Mouse (Mus musculus) large intestine, adult 2 months (tissue): ENCODE measurements around the gene Podxl. TPM values are rescaled to one million over a fixed set of nuclear protein-coding genes. Genes with fewer than 3 reads are reported as not detected.

Experiments used
- DNase-seq: peaks from one replicate; pipeline ENCODE4 v3.0.0-alpha.2; 2012; ENCODE audit warnings: low read depth, low spot score
- WGBS: fragments of 180-500 bp; shearing (Covaris S2); methylation state at CpG from one replicate; pipeline ENCODE4 v1.1.7; 2018; 5-methylcytosine and 5-hydroxymethylcytosine counted together
- polyA plus RNA-seq: library from polyadenylated mRNA; depleted of rRNA; stranded (reverse); fragments of >200 nt; gene quantifications from 2 replicates; pipeline ENCODE4 v1.2.3, GENCODE M21; 2012

The Podxl gene
- polyA plus RNA-seq, 1 experiment: 8.8 TPM

- WGBS: 44% methylated on average over 5 of the region's 5 CpGs
Observed at GRCm38 (mm10) chr6:31526929-31527328, 36.9 kb downstream of the Podxl start.

GRCm38 (mm10) chr6:31525231-31525900, 38.4 kb downstream of the Podxl start:
- no peak for DNase-seq

More at GRCm38 (mm10) chr6:31526929-31527328, 36.9 kb downstream of the Podxl start:
- no peak for DNase-seq

GRCm38 (mm10) chr6:31524647-31525046, 39.1 kb downstream of the Podxl start:
- 88% methylated on average over 8 of the region's 8 CpGs for WGBS
- no peak for DNase-seq

More at GRCm38 (mm10) chr6:31525231-31525900, 38.4 kb downstream of the Podxl start:
- 64% methylated on average over 6 of the region's 6 CpGs for WGBS

DNA sequence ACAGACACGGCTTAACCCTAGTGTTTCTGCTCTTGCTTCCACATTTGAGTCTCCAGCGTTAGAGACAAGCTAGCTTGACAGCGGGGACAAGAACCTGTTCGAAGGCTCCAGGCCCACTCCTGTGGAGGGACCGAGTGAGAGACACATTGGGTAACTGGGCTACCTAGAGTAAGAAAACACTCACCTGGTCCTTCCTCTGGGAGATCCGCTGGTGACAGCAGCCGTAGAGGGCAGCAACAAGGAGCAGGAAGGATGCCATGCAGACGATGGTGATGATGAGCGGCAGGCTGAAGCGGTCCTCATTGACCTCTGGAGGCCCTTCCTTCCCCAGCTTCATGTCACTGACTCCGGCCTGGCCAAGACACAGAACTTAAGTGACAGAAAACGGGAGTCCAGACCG, 39.7 kb downstream of the Podxl start:
- 86% methylated on average over 13 of the region's 13 CpGs for WGBS
- DNase-seq: no peak

DNA sequence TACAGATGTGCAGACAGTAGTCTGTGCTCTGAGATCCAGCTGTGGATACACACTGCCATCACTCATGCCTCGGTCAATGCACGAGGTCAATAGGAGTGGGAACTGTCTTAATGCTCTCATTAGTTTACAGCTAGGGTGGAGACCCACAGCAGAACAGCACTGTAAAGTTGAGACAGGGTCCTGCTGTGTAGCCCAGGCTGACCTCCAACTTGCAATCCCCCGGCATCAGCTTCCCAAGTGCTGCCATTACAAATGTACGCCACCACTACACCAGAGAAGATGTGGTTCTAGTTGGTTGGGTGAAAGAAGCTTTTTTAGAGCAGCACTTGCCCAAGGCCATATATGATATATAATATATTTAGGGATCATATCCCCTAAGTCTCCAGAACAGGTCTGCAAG, 40.1 kb downstream of the Podxl start:
- 85% methylated on average over 4 of the region's 4 CpGs for WGBS
- no peak for DNase-seq

DNA sequence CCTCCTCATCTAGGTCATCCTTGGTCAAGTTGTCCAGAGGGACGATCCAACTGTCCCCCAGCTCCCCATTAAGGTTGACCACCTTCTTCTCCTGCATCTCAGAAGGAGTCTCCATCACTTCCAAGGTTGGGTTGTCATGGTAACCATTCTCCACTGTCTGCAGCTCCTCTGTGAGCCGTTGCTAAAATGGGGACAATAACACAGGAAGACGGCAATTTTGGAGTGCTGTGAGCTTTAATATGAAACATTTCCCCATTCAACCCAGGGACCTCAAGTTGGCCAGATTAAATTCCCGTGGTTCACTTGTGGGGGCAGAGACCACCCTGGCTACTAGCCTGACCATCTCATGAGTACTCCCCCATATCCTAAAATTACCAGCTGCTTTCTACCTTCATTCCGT, 40.7 kb downstream of the Podxl start:
- 68% methylated on average over 5 of the region's 5 CpGs for WGBS
- DNase-seq: no peak

GRCm38 (mm10) chr6:31522478-31522877, 41.3 kb downstream of the Podxl start:
- WGBS: 43% methylated on average over 4 of the region's 4 CpGs
- DNase-seq: no peak

DNA sequence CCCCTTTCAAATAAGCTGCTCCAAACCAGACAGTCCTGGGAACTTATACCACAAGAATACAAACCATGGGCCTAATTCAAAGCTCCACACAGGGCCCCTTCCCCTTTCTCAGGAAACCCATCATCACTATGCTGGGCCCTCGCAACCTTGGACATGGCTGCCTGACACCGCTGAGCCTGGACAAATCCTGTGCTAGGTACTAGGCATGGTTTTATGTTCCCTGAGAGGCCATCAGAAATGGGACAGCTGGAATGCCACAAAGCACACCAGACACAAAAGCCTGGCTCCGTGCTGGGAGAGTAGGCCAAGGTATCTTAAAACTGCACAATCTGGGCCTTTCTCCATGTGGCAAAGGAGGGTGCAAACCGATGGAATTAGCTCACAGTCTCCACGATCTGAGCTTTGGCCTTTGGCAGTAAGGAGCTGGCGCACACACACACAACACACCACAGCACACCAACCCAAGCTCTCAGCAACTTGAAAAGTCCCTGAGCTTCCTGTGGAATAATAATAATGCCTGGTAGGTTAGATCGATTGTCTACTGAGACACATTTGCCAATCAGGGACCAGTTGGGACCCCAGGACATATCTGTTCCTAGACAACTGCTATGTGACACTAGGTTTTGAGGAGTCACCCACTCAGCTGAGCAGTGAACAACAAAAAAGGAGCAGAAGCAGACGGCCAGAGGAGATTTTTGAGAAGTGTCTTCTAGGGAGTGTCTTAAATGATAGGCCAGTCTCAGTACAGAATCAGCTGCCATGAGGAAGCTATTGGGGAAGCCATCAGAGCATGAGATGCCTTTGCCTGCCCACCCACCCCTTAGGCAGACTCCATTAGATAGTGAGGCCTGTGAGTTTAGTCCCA, 42.1 kb downstream of the Podxl start:
- DNase-seq: no peak
- 71% methylated on average over 8 of the region's 8 CpGs for WGBS

DNA sequence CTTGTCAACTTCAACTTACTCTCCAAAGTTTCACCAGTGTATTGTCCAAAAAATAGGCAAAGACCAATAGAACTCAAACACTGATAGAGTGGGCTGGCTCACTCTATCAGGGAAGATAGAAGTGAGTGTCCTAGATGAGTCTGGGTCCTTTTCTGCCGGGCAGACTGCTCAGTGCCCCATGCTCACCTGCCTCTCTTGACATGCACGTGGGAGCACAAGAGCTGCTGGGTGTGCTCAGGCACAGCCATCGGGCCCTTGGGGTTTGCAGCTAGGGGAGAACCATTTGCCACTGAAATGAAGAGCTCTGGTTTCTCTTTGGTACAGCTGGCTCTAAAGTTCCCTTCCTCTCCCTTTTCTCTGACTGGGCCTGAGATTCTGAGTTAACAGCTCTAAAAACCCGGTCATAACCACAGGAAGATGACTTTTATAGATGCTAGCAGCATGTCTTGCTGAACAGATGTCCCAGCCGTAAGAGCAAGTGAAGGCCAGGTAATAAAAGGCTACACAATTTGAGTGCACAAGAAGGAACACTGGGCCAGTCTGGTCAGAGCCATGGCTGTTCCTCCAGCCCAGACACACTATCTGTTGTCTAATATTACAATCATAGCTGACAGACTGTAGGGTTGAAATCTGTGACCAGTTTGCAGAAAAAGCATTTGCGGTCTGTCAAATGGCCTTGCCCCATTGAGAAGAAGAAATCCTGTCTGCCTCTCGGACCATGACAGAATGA, 43.1 kb downstream of the Podxl start:
- no peak for DNase-seq
- WGBS: 62% methylated on average over 7 of the region's 7 CpGs

DNA sequence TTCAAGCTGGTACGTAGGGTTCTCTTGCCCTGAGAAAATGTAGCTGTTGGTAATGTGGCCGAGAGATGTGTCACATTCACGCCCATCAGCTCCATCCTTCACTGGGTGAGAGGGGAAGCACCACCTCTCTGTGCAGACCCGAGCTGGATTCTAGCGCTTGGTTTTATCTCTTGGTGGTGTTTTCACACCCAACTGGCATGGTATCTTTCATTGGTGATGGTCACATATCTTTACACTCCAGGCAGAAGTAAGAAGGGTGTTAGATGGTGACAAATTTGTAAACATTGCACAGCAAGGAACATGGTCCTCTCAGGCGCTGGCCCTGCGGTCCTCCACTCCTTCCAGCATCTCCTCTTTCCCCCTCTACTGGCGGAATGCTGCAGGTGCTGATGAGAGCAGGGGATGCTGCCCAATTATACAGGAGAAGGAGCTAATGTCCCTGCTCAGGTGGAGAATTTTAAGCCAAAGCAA, 44.7 kb downstream of the Podxl start:
- 78% methylated on average over 8 of the region's 8 CpGs for WGBS
- no peak for DNase-seq

DNA sequence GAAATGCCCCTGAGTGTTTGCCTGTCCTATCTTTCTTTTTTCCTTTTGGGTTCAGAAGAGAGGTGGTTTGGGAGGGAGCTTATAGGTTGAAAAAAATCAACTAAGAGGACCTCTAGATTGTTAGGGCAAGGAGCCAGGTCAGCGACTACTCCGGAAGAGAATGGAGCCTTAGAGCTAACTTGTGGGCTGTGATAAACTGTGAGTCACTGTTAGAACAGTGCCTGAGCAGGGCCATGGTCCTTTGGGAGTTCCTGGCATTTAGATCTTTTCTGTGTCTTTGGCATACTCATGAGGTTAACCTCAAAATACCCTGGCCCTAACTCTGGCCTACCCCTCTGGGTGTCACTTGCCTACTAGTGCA, 45.5 kb downstream of the Podxl start:
- WGBS: 31% methylated on average over 2 of the region's 2 CpGs
- no peak for DNase-seq

GRCm38 (mm10) chr6:31517681-31518337, 46.0 kb downstream of the Podxl start:
- 56% methylated on average over 9 of the region's 9 CpGs for WGBS

DNA sequence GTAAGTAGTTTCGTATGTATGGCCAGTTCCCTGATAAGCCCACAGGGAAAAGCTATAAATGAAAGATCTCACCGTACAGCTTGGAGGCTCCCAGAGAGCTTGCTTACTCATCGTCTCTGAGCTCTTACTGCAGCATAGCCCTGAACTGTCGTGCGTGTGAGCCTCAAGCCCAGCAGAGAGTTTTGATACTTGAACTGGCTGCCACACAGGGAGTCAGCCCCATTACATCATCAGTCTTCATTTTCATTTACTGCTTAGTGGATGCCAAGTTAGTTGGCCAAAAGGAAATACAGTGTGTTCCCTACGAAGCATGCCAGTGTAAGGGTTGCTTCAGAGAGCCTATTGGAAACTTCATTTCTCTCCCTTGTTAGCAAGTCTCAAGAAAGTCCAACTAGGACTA, 50.1 kb downstream of the Podxl start:
- 60% methylated on average over 6 of the region's 6 CpGs for WGBS
- no peak for DNase-seq

More at GRCm38 (mm10) chr6:31517681-31518337, 46.0 kb downstream of the Podxl start:
- DNase-seq: no peak

- WGBS: 81% methylated on average over 2 of the region's 2 CpGs
- DNase-seq: no peak
Observed at GRCm38 (mm10) chr6:31502614-31503013, 61.2 kb downstream of the Podxl start.

DNA sequence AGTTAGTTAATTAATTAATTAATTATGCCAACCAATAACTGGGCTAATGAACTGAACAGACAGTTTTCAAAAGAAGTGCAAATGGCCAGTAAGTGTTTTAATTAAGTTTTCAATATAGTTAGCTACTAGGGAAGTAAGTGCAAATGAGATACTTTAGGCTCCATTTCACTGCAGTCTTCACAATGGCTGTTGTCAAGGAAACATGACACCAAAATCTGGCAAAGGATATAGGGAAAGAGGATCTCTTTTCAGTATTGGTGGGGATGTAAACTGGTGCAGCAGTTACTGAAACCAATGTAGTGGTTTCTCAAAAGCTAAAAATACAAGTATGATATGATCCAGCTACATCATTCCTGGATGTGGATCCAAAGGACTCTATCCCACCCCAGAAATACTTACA, 63.1 kb downstream of the Podxl start:
- DNase-seq: no peak

DNA sequence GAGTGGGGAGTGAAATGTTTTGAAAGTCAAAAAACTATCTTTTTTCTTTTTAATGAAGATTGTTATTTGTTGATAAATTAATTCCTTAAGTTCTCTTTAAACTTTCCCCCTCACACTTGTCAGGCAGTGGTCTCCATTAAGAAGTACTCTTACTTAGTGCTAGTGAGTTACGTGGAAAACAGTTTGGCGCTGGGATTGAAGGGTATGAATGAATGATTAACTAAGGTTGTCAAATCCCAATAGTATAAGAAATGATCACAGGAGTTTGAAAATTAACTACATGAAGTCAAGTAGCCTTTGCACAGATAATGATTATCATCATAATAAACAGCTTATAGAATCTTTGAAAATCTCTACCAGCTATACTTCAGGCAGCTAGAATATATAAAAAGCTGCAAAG, 63.5 kb downstream of the Podxl start:
- 59% methylated on average over 2 of the region's 2 CpGs for WGBS
- DNase-seq: no peak

DNA sequence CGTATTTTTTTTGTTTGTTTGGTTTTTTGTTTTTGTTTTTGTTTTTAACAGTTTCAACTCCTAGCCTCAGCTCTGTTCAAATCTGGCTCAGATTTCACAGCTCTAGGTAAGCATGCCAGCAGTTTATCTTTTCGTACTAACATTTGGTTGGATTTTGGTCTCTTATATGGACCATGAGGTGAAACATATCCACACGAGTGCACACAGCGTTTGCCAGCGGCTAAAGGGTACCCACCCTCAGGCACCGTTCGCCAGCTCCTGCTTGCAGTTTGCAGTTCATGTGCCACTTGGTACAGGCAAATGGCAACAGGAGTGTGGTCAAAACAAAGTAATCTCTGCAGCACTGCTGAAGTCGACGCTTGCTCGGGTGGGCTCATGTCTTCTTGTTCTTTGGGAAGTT, 63.9 kb downstream of the Podxl start:
- no peak for DNase-seq
- WGBS: 85% methylated on average over 10 of the region's 10 CpGs

DNA sequence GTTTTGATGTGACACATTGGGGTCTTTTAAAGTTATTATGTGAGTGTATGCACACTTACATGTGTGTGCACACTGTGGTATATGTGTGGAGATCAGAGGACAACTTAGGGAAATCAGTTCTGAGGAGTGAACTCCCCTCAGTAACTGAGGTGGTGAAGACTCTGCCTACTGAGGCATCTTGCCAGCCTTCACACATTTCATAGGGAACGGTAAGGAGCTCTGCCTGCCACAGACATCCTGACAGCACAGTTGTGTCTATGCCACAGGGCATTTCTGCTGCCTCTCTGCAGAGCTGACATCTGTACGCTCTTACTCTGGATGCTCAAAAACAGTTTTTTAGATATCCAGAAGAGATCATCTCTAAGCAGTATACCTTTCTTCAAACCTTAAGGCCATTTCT, 67.6 kb downstream of the Podxl start:
- DNase-seq: no peak
- 88% methylated on average over 2 of the region's 2 CpGs for WGBS

DNA sequence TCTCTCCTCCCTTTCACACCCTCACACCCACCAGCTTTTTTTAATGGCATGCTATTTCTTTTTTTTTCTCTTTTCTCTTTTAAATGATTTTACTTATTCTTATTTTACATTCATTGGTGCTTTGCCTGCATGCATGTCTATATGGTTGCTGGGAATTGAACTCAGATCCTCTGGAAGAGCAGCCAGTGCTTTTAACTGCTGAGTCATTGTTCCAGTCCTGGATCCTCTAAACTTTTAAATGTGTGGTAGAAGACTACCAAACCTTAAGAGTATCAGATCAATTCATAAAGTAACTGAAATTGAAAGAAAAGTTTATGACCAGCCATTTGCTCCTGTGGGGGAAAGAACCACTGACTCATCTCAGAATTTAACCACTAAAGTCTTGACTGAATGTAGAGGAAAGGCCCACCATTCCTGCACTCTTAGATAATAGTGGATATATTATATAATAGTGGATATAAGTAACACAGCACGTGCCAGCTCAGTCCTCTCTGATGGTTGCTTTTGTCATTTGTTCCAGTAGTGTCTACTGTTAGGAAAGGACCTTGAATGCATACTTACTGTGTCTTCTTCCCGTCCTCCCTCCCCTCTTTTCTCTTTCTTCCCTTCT, 68.6 kb downstream of the Podxl start:
- DNase-seq: no peak
- 73% methylated on average over 2 of the region's 2 CpGs for whole genome bisulfite sequencing
